Mouse (Mus musculus): ENCODE data around the gene Slc2a12. TPM values are rescaled to one million over a fixed set of nuclear protein-coding genes. Genes with fewer than 3 reads are reported as not detected.

Gene Slc2a12
- polyA plus RNA-seq, 1 experiment: 0.01 TPM

DNA sequence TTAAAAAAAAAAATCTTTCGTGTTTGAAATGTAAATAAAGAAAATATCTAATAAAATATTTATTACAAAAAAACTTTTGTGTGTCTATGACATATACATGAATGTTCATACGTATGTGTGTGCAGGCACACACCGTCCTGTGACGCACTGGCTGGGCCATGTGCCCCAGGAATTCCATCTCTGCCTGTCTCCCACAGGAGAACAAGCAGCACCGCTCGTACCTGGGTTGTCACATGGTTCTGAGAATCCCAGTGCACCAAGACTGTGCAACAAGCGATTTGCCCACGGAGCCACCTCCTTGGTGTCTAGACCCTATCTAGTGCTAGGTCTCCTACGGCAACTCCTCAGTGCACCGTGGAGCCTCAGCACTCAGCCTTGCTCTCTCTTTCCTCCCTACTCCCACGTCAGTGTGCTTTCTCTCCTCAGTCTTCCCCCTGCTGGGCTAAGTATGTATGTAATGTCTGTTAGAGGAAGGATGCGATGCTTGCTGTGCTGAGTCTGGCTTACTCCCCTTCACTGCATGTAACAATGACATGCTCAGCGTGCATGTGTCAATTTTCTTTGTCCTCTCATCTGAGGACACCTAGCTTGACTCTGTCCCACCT, 65.5 kb downstream of the Slc2a12 start:
- peaks cover 50% of the 10 kb centered on the region for H3K79me2 ChIP-seq (ENCODE audit: control insufficient read depth, insufficient read depth)
- H3ac ChIP-seq (ENCODE audit: control insufficient read depth, insufficient read length): no peak overlapping the region
- no peak overlapping the region for H3K4me3 ChIP-seq
- peaks cover 54% of the 10 kb centered on the region for H3K36me3 ChIP-seq (ENCODE audit: control insufficient read depth, insufficient read depth)
- TF ChIP-seq MYOD1 (IDR thresholded peaks at IDR 0.05; ENCODE audit: control insufficient read depth in 1 of 3, insufficient read length in 2 of 3, low read depth in 2 of 3) (no peak), TCF3 (IDR thresholded peaks at IDR 0.05; ENCODE audit: insufficient read length, low read depth) (no peak), CEBPB (IDR thresholded peaks at IDR 0.05; ENCODE audit: insufficient read depth, poor library complexity, severe bottlenecking) (no peak), REST (IDR thresholded peaks at IDR 0.05; ENCODE audit: insufficient read depth, insufficient read length) (no peak), E2F4 (IDR thresholded peaks at IDR 0.05; ENCODE audit: insufficient read depth) (no peak), MAX (IDR thresholded peaks at IDR 0.05; ENCODE audit: low read depth) (no peak), USF1 (IDR thresholded peaks at IDR 0.05; ENCODE audit: low read depth) (no peak), SRF (IDR thresholded peaks at IDR 0.05; ENCODE audit: control insufficient read depth, insufficient read length, low read depth) (no peak), TCF12 (IDR thresholded peaks at IDR 0.05; ENCODE audit: insufficient read depth, poor library complexity, severe bottlenecking) (no peak), MYOG (IDR thresholded peaks at IDR 0.05; ENCODE audit: control insufficient read depth in 1 of 3, insufficient read depth in 1 of 3, insufficient read length in 2 of 3, low read depth in 2 of 3) (no peak)
- H3K4me2 ChIP-seq (ENCODE audit: low read depth): no peak overlapping the region
- H3K27me3 ChIP-seq (ENCODE audit: control insufficient read depth, insufficient read depth, insufficient read length): no peaks in the 10 kb centered on the region

DNA sequence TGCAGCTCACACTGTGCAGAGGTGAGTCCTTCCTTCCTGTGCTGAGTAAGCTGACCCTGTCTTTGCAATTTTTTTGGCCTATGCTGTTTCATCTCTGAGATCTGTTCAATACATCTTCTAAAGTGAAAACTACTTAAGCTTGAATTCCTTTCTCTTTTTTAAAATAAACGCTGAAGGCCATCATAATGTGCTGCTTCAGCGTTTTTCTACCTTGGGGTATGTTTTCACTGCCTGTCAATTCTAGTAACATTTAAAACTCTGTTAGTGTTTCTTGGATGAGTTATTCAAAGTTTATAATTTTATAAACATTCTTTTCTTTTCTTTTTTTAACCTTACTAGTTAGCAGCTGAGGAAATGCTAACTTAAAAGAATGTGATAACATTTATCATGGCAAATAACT, 68.1 kb downstream of the Slc2a12 start:
- Histone ChIP-seq H3ac (ENCODE audit: control insufficient read depth, insufficient read length) (no peak overlapping the region), H3K27me3 (ENCODE audit: control insufficient read depth, insufficient read depth, insufficient read length) (no peaks in the 10 kb centered on the region), H3K4me2 (ENCODE audit: low read depth) (no peak overlapping the region), H3K79me2 (ENCODE audit: control insufficient read depth, insufficient read depth) (peaks cover 75% of the 10 kb centered on the region), H3K4me3 (no peak overlapping the region), H3K36me3 (ENCODE audit: control insufficient read depth, insufficient read depth) (peaks cover 30% of the 10 kb centered on the region)
- TF ChIP-seq MYOD1 (IDR thresholded peaks at IDR 0.05; ENCODE audit: control insufficient read depth in 1 of 3, insufficient read length in 2 of 3, low read depth in 2 of 3) (no peak), E2F4 (IDR thresholded peaks at IDR 0.05; ENCODE audit: insufficient read depth) (no peak), REST (IDR thresholded peaks at IDR 0.05; ENCODE audit: insufficient read depth, insufficient read length) (no peak), USF1 (IDR thresholded peaks at IDR 0.05; ENCODE audit: low read depth) (no peak), POLR2AphosphoS2 (IDR thresholded peaks at IDR 0.05; ENCODE audit: insufficient read length, low read depth) (no peak), TCF3 (IDR thresholded peaks at IDR 0.05; ENCODE audit: insufficient read length, low read depth) (no peak), SRF (IDR thresholded peaks at IDR 0.05; ENCODE audit: control insufficient read depth, insufficient read length, low read depth) (no peak), MYOG (IDR thresholded peaks at IDR 0.05; ENCODE audit: control insufficient read depth in 1 of 3, insufficient read depth in 1 of 3, insufficient read length in 2 of 3, low read depth in 2 of 3) (no peak), CEBPB (IDR thresholded peaks at IDR 0.05; ENCODE audit: insufficient read depth, poor library complexity, severe bottlenecking) (no peak), POLR2A (IDR thresholded peaks at IDR 0.05; ENCODE audit: insufficient read length, low read depth) (no peak), TCF12 (IDR thresholded peaks at IDR 0.05; ENCODE audit: insufficient read depth, poor library complexity, severe bottlenecking) (no peak), MAX (IDR thresholded peaks at IDR 0.05; ENCODE audit: low read depth) (no peak)

DNA sequence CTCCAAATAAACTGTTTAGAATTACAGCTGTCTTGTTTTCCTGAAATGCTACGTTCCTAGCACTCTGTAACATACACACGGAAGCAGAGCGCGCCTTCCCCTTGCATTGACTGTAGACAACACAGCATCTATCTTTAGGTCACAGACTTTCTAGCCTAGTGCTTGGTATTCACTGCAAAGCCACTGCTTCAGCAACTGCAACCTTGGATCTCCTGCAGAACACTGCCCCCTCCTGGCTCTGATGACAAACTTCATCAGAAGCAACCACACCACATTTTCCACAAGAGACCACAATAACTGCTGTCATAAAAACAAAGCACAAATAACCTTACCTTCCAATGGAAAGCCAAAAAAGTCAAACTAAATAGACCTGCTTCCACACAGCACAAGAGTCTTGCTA, 69.7 kb downstream of the Slc2a12 start:
- TF ChIP-seq TCF12 (IDR thresholded peaks at IDR 0.05; ENCODE audit: insufficient read depth, poor library complexity, severe bottlenecking) (no peak), CEBPB (IDR thresholded peaks at IDR 0.05; ENCODE audit: insufficient read depth, poor library complexity, severe bottlenecking) (no peak), MYOD1 (IDR thresholded peaks at IDR 0.05; ENCODE audit: control insufficient read depth in 1 of 3, insufficient read length in 2 of 3, low read depth in 2 of 3) (no peak), REST (IDR thresholded peaks at IDR 0.05; ENCODE audit: insufficient read depth, insufficient read length) (no peak), TCF3 (IDR thresholded peaks at IDR 0.05; ENCODE audit: insufficient read length, low read depth) (no peak), USF1 (IDR thresholded peaks at IDR 0.05; ENCODE audit: low read depth) (no peak), MYOG (IDR thresholded peaks at IDR 0.05; ENCODE audit: control insufficient read depth in 1 of 3, insufficient read depth in 1 of 3, insufficient read length in 2 of 3, low read depth in 2 of 3) (no peak), E2F4 (IDR thresholded peaks at IDR 0.05; ENCODE audit: insufficient read depth) (no peak), MAX (IDR thresholded peaks at IDR 0.05; ENCODE audit: low read depth) (no peak), POLR2AphosphoS2 (IDR thresholded peaks at IDR 0.05; ENCODE audit: insufficient read length, low read depth) (no peak), SRF (IDR thresholded peaks at IDR 0.05; ENCODE audit: control insufficient read depth, insufficient read length, low read depth) (no peak), POLR2A (IDR thresholded peaks at IDR 0.05; ENCODE audit: insufficient read length, low read depth) (no peak)

DNA sequence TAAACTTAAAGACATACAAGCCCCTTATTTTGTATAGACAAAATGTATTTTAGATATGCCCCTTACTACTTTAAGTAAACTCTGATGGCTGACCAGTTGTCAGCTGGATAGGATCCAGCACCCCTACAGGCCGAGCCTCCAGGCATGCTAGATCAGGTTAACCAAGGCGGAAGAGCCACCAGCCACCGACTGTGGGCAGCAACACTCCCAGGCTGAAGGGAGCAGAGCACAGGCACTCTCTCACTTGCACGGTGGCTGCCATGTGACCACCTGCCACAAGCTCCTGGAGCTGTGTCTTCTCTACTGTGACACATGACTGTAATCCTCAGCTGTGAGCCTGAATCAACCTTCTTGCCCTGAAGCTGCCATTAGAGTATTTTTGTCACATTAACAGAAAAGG, 73.7 kb downstream of the Slc2a12 start:
- Histone ChIP-seq H3ac (ENCODE audit: control insufficient read depth, insufficient read length) (no peak overlapping the region), H3K79me2 (ENCODE audit: control insufficient read depth, insufficient read depth) (peaks cover 98% of the 10 kb centered on the region), H3K4me2 (ENCODE audit: low read depth) (peak overlapping the region; percentile 12), H3K27me3 (ENCODE audit: control insufficient read depth, insufficient read depth, insufficient read length) (no peaks in the 10 kb centered on the region), H3K4me3 (no peak overlapping the region), H3K36me3 (ENCODE audit: control insufficient read depth, insufficient read depth) (no peaks in the 10 kb centered on the region)
- TF ChIP-seq REST (IDR thresholded peaks at IDR 0.05; ENCODE audit: insufficient read depth, insufficient read length) (no peak), MYOD1 (IDR thresholded peaks at IDR 0.05; ENCODE audit: control insufficient read depth in 1 of 3, insufficient read length in 2 of 3, low read depth in 2 of 3) (peak; percentile 46 to 80 (median 54)), USF1 (IDR thresholded peaks at IDR 0.05; ENCODE audit: low read depth) (peak; percentile 39), MYOG (IDR thresholded peaks at IDR 0.05; ENCODE audit: control insufficient read depth in 1 of 3, insufficient read depth in 1 of 3, insufficient read length in 2 of 3, low read depth in 2 of 3) (peak; percentile 19 to 87 (median 56)), POLR2A (IDR thresholded peaks at IDR 0.05; ENCODE audit: insufficient read length, low read depth) (peak; percentile 37), POLR2AphosphoS2 (IDR thresholded peaks at IDR 0.05; ENCODE audit: insufficient read length, low read depth) (no peak), TCF12 (IDR thresholded peaks at IDR 0.05; ENCODE audit: insufficient read depth, poor library complexity, severe bottlenecking) (no peak)

More for the DNA sequence above, 69.7 kb downstream of the Slc2a12 start:
- Histone ChIP-seq H3K27me3 (ENCODE audit: control insufficient read depth, insufficient read depth, insufficient read length) (no peaks in the 10 kb centered on the region), H3K79me2 (ENCODE audit: control insufficient read depth, insufficient read depth) (peaks cover 90% of the 10 kb centered on the region), H3K36me3 (ENCODE audit: control insufficient read depth, insufficient read depth) (peaks cover 15% of the 10 kb centered on the region), H3ac (ENCODE audit: control insufficient read depth, insufficient read length) (no peak overlapping the region), H3K4me3 (no peak overlapping the region), H3K4me2 (ENCODE audit: low read depth) (no peak overlapping the region)
